Mouse (Mus musculus): ENCODE data around the gene Tmem120a.

Tmem120a gene

GRCm38 (mm10) chr5:135705383-135705782, 38.9 kb downstream of the Tmem120a start:
- DNase-seq, result no peak

GRCm38 (mm10) chr5:135703431-135703830, 40.8 kb downstream of the Tmem120a start:
- DNase-seq, result no peak

GRCm38 (mm10) chr5:135702682-135703192, 41.5 kb downstream of the Tmem120a start:
- peak; percentile 68 for DNase-seq

GRCm38 (mm10) chr5:135702190-135702589, 42.1 kb downstream of the Tmem120a start:
- DNase-seq, result no peak

- no peak for DNase-seq
Measured at GRCm38 (mm10) chr5:135701601-135702000, 42.6 kb downstream of the Tmem120a start.

GRCm38 (mm10) chr5:135697711-135698111, 46.5 kb downstream of the Tmem120a start:
- no peak for DNase-seq

- no peak for DNase-seq
Measured at GRCm38 (mm10) chr5:135695277-135695721, 48.9 kb downstream of the Tmem120a start.

GRCm38 (mm10) chr5:135693281-135693853, 50.9 kb downstream of the Tmem120a start:
- DNase-seq, result no peak

- no peak for DNase-seq
Measured at GRCm38 (mm10) chr5:135691266-135691665, 53.0 kb downstream of the Tmem120a start.

GRCm38 (mm10) chr5:135690401-135690800, 53.8 kb downstream of the Tmem120a start:
- DNase-seq, result no peak

Measured in liver (tissue).